Mouse (Mus musculus) intestine, embryonic 15.5 days (tissue): ENCODE measurements around the gene Cdk9. TPM values are rescaled to one million over a fixed set of nuclear protein-coding genes. Genes with fewer than 3 reads are reported as not detected.

Experiments
- ATAC-seq: fragments of 200-750 bp; cut with Nextera tagmentation; 2 replicates; pipeline ENCODE4 v1.8.0; 2017; ENCODE audit warnings: moderate TSS enrichment, moderate library complexity
- H3K27ac ChIP-seq: fragments of 300-500 bp; sonication (generic); 2 replicates; pipeline ENCODE4 v1.5.1; 2015; ENCODE audit warnings: mild to moderate bottlenecking, inconsistent platforms
- H3K27me3 ChIP-seq: fragments of 300-500 bp; sonication (generic); replicated peaks from 2 replicates; pipeline ENCODE4 v1.6.1; 2015; ENCODE audit warnings: inconsistent platforms
- H3K36me3 ChIP-seq: fragments of 300-500 bp; sonication (generic); 2 replicates; pipeline ENCODE4 v1.6.1; 2015; ENCODE audit warnings: inconsistent platforms
- H3K4me1 ChIP-seq: fragments of 300-500 bp; sonication (generic); replicated peaks from 2 replicates; pipeline ENCODE4 v1.6.1; 2015; ENCODE audit warnings: inconsistent platforms
- H3K4me2 ChIP-seq: fragments of 300-500 bp; sonication (generic); replicated peaks from 2 replicates; pipeline ENCODE4 v1.6.1; 2015; ENCODE audit warnings: mild to moderate bottlenecking, inconsistent platforms
- H3K4me3 ChIP-seq: fragments of 300-500 bp; sonication (generic); replicated peaks from 2 replicates; pipeline ENCODE4 v1.5.1; 2015; ENCODE audit warnings: inconsistent platforms
- H3K9ac ChIP-seq: fragments of 300-500 bp; sonication (generic); 2 replicates; pipeline ENCODE4 v1.6.1; 2015; ENCODE audit warnings: inconsistent platforms
- H3K9me3 ChIP-seq: fragments of 300-500 bp; sonication (generic); 2 replicates; pipeline ENCODE4 v1.6.1; 2016; ENCODE audit warnings: inconsistent platforms
- WGBS: fragments of 180-500 bp; shearing (Covaris S2); methylation state at CpG from one replicate; pipeline ENCODE4 v1.1.7; 2015; 5-methylcytosine and 5-hydroxymethylcytosine counted together
- microRNA counts: library from miRNA; unstranded; fragments of <30 nt; microRNA quantifications from one replicate; lab custom pipeline; 2016
- polyA plus RNA-seq: library from polyadenylated mRNA; unstranded; fragments of >200 nt; fragmentation: Nextera tagmentation; extraction: Ambion mirVana; gene quantifications from 2 replicates; pipeline ENCODE4 v1.2.1, GENCODE M21; 2015

Cdk9 gene
- polyA plus RNA-seq, 1 experiment from 2014 or later, result 95.7 TPM

DNA sequence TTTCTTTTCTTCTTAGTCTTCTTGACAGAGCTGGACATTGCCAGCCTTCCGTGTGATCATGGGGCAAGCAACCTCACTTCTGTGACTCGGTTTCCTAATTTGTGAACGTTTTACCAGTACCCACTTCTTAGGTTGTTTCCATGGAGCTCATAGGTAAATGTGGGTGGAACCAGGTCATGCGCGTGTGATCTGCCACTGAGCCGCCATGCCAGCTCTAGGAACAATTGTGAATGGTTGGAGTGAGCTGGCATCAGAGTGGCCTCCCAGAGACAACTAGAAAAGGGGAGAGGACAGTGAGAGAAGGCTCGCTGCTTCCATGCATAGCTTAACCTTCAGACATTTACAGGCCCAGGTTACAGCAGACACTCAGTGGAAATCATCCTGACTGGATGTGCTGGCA is 44.7 kb downstream of the Cdk9 start:
- peaks cover 7% of the 10 kb centered on the region for H3K4me1 ChIP-seq
- 0 out of 2 replicates have a peak, but pooled peaks cover 3% of the 10 kb centered on the region for H3K36me3 ChIP-seq
- H3K27ac ChIP-seq, result peak overlapping the region; percentile 18; the same call in 1 of the 2 replicates
- ATAC-seq, result no peak
- no peaks in the 10 kb centered on the region for H3K27me3 ChIP-seq
- no peaks in the 10 kb centered on the region for H3K9me3 ChIP-seq
- no peak overlapping the region for H3K9ac ChIP-seq
- 87% methylated on average over 7 of the region's 7 CpGs for WGBS
- H3K4me2 ChIP-seq, result no peak overlapping the region
- H3K4me3 ChIP-seq, result no peak overlapping the region

DNA sequence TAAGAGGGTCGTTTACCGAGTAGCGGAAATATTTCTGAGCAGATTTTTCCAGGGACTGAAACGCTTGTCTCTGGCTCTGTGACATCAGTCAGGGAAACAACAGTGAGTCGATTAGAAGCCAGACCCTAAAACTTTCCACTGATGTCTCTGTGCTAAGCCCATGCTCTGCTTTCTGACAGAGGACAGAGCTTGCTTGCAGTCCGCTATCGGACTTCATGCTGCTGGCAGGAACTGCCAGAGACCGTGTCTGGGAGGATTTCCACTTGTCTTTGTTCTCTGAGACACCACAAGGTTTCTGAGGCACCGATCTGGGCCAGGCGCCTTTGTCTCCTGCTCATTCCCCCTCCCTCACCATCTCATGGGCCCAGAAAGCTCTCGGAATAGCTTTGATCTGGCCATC is 45.1 kb downstream of the Cdk9 start:
- 0 out of 2 replicates have a peak, but pooled peaks cover 3% of the 10 kb centered on the region for H3K36me3 ChIP-seq
- peaks cover 7% of the 10 kb centered on the region for H3K4me1 ChIP-seq
- H3K27ac ChIP-seq, result peak overlapping the region; percentile 18; the same call in 1 of the 2 replicates
- H3K4me2 ChIP-seq, result no peak overlapping the region
- no peak overlapping the region for H3K4me3 ChIP-seq
- H3K9ac ChIP-seq, result no peak overlapping the region
- WGBS, result 38% methylated on average over 11 of the region's 11 CpGs
- H3K9me3 ChIP-seq, result no peaks in the 10 kb centered on the region
- H3K27me3 ChIP-seq, result no peaks in the 10 kb centered on the region
- no peak for ATAC-seq

DNA sequence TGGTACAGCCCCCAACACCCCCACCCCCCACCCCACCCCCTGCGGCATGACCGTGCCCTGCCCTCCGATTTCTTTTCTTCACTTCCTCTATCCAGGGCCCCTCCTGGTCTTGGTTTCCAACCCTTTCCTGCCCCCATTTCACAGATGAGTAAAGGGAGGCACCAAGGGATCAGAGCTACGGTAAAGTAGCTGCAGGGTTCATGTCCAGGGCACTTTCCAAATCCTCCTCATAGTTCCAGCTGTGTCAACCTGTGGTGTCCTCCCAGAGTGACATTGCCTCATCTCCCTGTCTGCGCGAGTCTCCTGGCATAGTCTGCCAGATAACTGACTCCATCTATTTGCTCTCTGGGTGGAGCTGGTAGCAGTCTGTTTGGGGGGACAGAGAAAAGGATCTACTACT is 47.0 kb downstream of the Cdk9 start:
- H3K27ac ChIP-seq, result no peak overlapping the region
- H3K36me3 ChIP-seq, result 0 out of 2 replicates have a peak, but pooled peaks cover 3% of the 10 kb centered on the region
- no peak overlapping the region for H3K4me3 ChIP-seq
- 74% methylated on average over 6 of the region's 6 CpGs for WGBS
- H3K4me2 ChIP-seq, result no peak overlapping the region
- no peak overlapping the region for H3K9ac ChIP-seq
- no peak for ATAC-seq
- H3K27me3 ChIP-seq, result no peaks in the 10 kb centered on the region
- no peaks in the 10 kb centered on the region for H3K9me3 ChIP-seq
- peaks cover 23% of the 10 kb centered on the region for H3K4me1 ChIP-seq

DNA sequence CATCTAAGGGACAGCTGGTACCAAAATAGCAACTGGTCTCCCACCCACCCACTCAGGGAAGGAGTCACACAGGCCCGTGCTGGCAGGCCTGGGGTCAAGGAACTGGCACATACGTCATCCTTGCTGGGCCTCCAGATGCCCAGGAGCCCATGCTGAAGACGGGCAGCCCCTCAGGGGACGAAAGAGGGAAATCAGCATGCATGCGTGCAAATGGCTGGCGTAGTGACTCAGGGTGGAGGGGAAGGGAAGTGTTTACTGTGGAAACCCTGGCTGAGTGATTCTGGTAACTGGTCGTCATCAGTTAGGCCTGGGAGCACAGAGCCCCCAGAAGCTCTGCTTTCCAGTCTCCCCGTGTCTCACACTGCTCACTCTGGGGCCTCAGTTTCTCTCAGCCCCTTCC is 47.5 kb downstream of the Cdk9 start:
- no peak for ATAC-seq
- Histone ChIP-seq H3K27ac (no peak overlapping the region), H3K4me1 (peaks cover 24% of the 10 kb centered on the region), H3K4me3 (no peak overlapping the region), H3K27me3 (no peaks in the 10 kb centered on the region), H3K9ac (no peak overlapping the region), H3K9me3 (no peaks in the 10 kb centered on the region), H3K4me2 (no peak overlapping the region), H3K36me3 (0 out of 2 replicates have a peak, but pooled peaks cover 3% of the 10 kb centered on the region)
- 77% methylated on average over 8 of the region's 8 CpGs for WGBS

DNA sequence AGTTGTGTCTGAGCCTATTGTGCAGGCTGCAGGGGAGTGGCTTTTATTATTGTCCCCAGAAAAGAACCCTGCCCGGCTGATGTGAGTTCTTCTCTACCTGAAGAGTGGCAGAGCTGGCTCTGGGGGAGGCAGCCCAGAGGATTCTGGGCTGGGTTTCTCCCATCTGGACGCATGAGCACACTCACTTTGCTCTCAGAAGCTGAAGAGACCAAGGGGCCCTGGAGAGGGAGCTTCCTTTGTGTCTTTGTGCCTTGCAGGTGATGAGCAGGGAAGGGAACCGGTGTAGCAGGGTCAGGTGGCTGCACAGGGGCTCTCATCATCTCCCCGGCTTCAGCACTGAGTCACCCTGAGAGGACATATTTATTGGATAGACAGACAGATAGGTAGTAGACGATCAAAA is 50.6 kb downstream of the Cdk9 start:
- Histone ChIP-seq H3K9ac (no peak overlapping the region), H3K4me2 (no peak overlapping the region), H3K9me3 (no peaks in the 10 kb centered on the region), H3K36me3 (no peaks in the 10 kb centered on the region), H3K4me3 (no peak overlapping the region), H3K4me1 (peaks cover 21% of the 10 kb centered on the region), H3K27me3 (no peaks in the 10 kb centered on the region), H3K27ac (peak overlapping the region; percentile 48)
- peak; percentile 29; the same call in 1 of the 2 replicates for ATAC-seq
- 25% methylated on average over 5 of the region's 5 CpGs for WGBS

DNA sequence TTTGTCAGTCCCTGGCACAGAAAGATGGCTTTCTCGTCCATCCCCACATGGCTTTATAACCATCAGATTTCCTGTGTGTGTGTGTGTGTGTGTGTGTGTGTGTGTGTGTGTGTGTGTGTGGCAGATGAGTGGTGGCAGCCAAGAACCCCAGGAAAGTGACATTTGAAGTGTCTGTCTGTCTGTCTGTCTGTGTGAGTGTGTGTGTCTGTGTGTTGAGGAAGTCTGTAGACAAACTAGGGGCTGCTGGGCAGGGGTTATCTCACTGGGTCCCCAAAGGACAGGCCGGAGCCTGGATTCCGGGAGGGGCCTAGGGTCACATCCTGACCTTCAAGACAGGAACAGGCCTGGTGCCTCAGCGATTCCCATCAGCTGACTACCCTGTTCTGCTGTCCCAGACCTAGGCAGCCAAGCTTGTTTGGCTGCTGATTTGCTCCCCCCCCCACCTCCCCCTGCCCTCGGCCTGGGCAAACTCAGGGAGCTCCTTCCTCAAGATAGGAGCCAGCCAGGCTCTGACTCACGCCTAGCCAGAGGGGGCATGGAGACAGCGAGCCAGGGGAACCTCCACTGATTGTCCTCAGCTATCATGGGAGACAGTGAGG is 51.3 kb downstream of the Cdk9 start:
- no peaks in the 10 kb centered on the region for H3K9me3 ChIP-seq
- no peak overlapping the region for H3K4me3 ChIP-seq
- no peaks in the 10 kb centered on the region for H3K27me3 ChIP-seq
- 25% methylated on average over 7 of the region's 7 CpGs for WGBS
- H3K27ac ChIP-seq, result peak overlapping the region; percentile 48
- H3K4me1 ChIP-seq, result peaks cover 21% of the 10 kb centered on the region
- no peak overlapping the region for H3K4me2 ChIP-seq
- no peak overlapping the region for H3K9ac ChIP-seq
- no peaks in the 10 kb centered on the region for H3K36me3 ChIP-seq
- peak; percentile 57 for ATAC-seq

DNA sequence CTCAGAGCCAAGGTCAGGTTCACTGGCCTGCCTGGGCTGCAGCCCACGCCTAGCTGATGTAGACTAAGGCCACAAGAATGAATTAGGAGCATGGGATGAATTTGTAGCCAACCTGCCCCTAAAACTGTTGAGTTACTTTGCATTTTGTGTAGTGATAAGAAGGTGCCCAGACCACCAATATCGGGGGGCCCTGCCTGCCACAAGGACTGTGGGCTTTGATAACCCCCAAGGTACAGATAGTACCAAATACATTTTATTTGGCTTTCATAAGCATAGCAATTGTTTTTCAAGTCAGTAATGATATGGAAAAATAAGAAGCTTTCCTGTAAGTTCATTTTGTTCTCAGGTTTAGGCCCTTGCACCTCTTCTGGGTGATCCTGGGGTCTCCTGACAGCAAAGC is 54.0 kb downstream of the Cdk9 start:
- H3K9me3 ChIP-seq, result no peaks in the 10 kb centered on the region
- no peak overlapping the region for H3K4me2 ChIP-seq
- no peak overlapping the region for H3K9ac ChIP-seq
- H3K36me3 ChIP-seq, result no peaks in the 10 kb centered on the region
- WGBS, result 90% methylated on average over 2 of the region's 2 CpGs
- no peak for ATAC-seq
- no peak overlapping the region for H3K4me3 ChIP-seq
- no peaks in the 10 kb centered on the region for H3K27me3 ChIP-seq
- H3K27ac ChIP-seq, result no peak overlapping the region
- H3K4me1 ChIP-seq, result peaks cover 36% of the 10 kb centered on the region

DNA sequence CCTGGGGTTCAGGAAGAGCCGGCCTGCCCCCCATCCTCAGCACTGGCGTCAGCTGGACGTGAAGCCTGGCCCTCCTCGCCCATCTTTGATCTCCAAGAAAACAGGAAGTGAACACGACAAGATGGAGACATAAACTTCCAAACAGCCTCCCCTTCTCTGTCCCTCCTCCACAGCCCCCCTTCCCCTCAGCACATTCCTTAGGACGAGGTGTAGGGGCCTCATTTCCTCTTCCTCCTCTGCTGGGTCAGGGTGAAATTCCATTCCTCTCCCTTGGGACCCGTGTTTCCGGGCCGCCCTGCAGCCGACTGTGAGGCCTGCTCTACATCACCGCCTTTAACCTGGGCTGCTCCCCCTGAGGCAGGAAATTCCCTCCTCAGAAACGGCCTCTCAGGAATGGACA is 57.0 kb downstream of the Cdk9 start:
- Histone ChIP-seq H3K27ac (peak overlapping the region; percentile 74), H3K9ac (no peak overlapping the region), H3K4me2 (no peak overlapping the region), H3K4me3 (no peak overlapping the region), H3K27me3 (no peaks in the 10 kb centered on the region), H3K4me1 (peaks cover 26% of the 10 kb centered on the region), H3K36me3 (no peaks in the 10 kb centered on the region), H3K9me3 (no peaks in the 10 kb centered on the region)
- WGBS, result 36% methylated on average over 12 of the region's 12 CpGs
- ATAC-seq, result peak; percentile 57

MicroRNAs within 50 kb of the gene (microRNA counts, 519-probe panel; counts per million panel counts)
- 1,624 counts per million, percentile 35 among the panel's probes with 10 or more counts for microRNA mmu-miR-2861 (lab: Ali Mortazavi, UCI)

Other genes starting within 250 kb of the Cdk9 start
- gene Fam102a, start 177.7 kb downstream of the Cdk9 start, polyA plus RNA-seq, result 9.7 and 9.8 TPM in 2 replicates
- gene Dpm2, start 142.2 kb downstream of the Cdk9 start, polyA plus RNA-seq, result 115 and 121 TPM in 2 replicates
- 0.56 and 0.69 TPM in 2 replicates for gene Pip5kl1, start 138.3 kb downstream of the Cdk9 start, polyA plus RNA-seq
- not detected in 2 replicates for gene 9430097D07Rik, start 137.4 kb downstream of the Cdk9 start, polyA plus RNA-seq
- 16.4 and 18.8 TPM in 2 replicates for gene St6galnac4, start 126.0 kb downstream of the Cdk9 start, polyA plus RNA-seq
- 14.0 and 15.7 TPM in 2 replicates for gene St6galnac6, start 113.4 kb downstream of the Cdk9 start, polyA plus RNA-seq
- 19.2 and 19.6 TPM in 2 replicates for gene Ak1, start 91.3 kb downstream of the Cdk9 start, polyA plus RNA-seq
- 62.6 and 63.2 TPM in 2 replicates for gene Eng, start 66.5 kb downstream of the Cdk9 start, polyA plus RNA-seq
- gene Fpgs, start 8.9 kb downstream of the Cdk9 start, polyA plus RNA-seq, result 30.1 and 35.5 TPM in 2 replicates
- gene Sh2d3c, start 8.0 kb upstream of the Cdk9 start, polyA plus RNA-seq, result 27.8 and 28.6 TPM in 2 replicates
- gene 6330409D20Rik, start 27.9 kb upstream of the Cdk9 start, polyA plus RNA-seq, result 0.13 and 0.34 TPM in 2 replicates
- 61.4 and 64.2 TPM in 2 replicates for gene Tor2a, start 44.2 kb upstream of the Cdk9 start, polyA plus RNA-seq
- 0.18 and 0.29 TPM in 2 replicates for gene Ttc16, start 62.6 kb upstream of the Cdk9 start, polyA plus RNA-seq
- 5.5 and 6.4 TPM in 2 replicates for gene Ptrh1, start 62.7 kb upstream of the Cdk9 start, polyA plus RNA-seq
- 0.26 and 0.61 TPM in 2 replicates for gene Cfap157, start 71.4 kb upstream of the Cdk9 start, polyA plus RNA-seq
- gene Stxbp1, start 134.2 kb upstream of the Cdk9 start, polyA plus RNA-seq, result 21.2 and 22.1 TPM in 2 replicates
- gene Fam129b, start 163.0 kb upstream of the Cdk9 start, polyA plus RNA-seq, result 40.4 and 42.2 TPM in 2 replicates
- 185 and 190 TPM in 2 replicates for gene Rpl12, start 248.5 kb upstream of the Cdk9 start, polyA plus RNA-seq
- gene Lrsam1, start 248.5 kb upstream of the Cdk9 start, polyA plus RNA-seq, result 7.2 and 7.7 TPM in 2 replicates